Mouse (Mus musculus): ENCODE results near the gene Ms4a7. TPM values are rescaled to one million over a fixed set of nuclear protein-coding genes. Genes with fewer than 3 reads are reported as not detected.

The Ms4a7 gene
- polyA plus RNA-seq (2014; fragmentation: Illumina TruSeq; extraction: RNeasy Lipid Tissue Mini Kit (QIAGEN cat#74804); ENCODE audit: low read depth, low replicate concordance) = 2.5 TPM

GRCm38 (mm10) chr19:11335932-11336331, at the start of gene Ms4a7:
Gene Ms4a7 (minus strand): TSS chr19:11336146.

GRCm38 (mm10) chr19:11375273-11375672, 39.3 kb upstream of the Ms4a7 start, which contains the start of gene Ms4a4a:
Gene Ms4a4a (plus strand): TSS chr19:11375523.

GRCm38 (mm10) chr19:11314354-11314753, 21.6 kb downstream of the Ms4a7 start, which contains the start of gene Ms4a14:
Gene Ms4a14 (minus strand): TSS chr19:11314454.

GRCm38 (mm10) chr19:11283773-11284172, 52.2 kb downstream of the Ms4a7 start, which contains the start of gene Ms4a5:
Gene Ms4a5 (minus strand): TSS chr19:11283873.

Other genes starting within 250 kb of the Ms4a7 start
- gene 1700017D01Rik, start 205.3 kb downstream of the Ms4a7 start, polyA plus RNA-seq (2014; fragmentation: Illumina TruSeq; extraction: RNeasy Lipid Tissue Mini Kit (QIAGEN cat#74804); ENCODE audit: low read depth, low replicate concordance) = 685 TPM
- 438 TPM for gene 1700025F22Rik, start 170.8 kb downstream of the Ms4a7 start, polyA plus RNA-seq (2014; fragmentation: Illumina TruSeq; extraction: RNeasy Lipid Tissue Mini Kit (QIAGEN cat#74804); ENCODE audit: low read depth, low replicate concordance)
- 489 TPM for gene Ms4a13, start 139.4 kb downstream of the Ms4a7 start, polyA plus RNA-seq (2014; fragmentation: Illumina TruSeq; extraction: RNeasy Lipid Tissue Mini Kit (QIAGEN cat#74804); ENCODE audit: low read depth, low replicate concordance)
- not detected for gene Ms4a12, start 103.7 kb downstream of the Ms4a7 start, polyA plus RNA-seq (2014; fragmentation: Illumina TruSeq; extraction: RNeasy Lipid Tissue Mini Kit (QIAGEN cat#74804); ENCODE audit: low read depth, low replicate concordance)
- gene Ms4a1, start 69.9 kb downstream of the Ms4a7 start, polyA plus RNA-seq (2014; fragmentation: Illumina TruSeq; extraction: RNeasy Lipid Tissue Mini Kit (QIAGEN cat#74804); ENCODE audit: low read depth, low replicate concordance) = 0.45 TPM
- gene Ms4a5, start 52.3 kb downstream of the Ms4a7 start, polyA plus RNA-seq (2014; fragmentation: Illumina TruSeq; extraction: RNeasy Lipid Tissue Mini Kit (QIAGEN cat#74804); ENCODE audit: low read depth, low replicate concordance) = 1,388 TPM
- 959 TPM for gene Ms4a14, start 21.7 kb downstream of the Ms4a7 start, polyA plus RNA-seq (2014; fragmentation: Illumina TruSeq; extraction: RNeasy Lipid Tissue Mini Kit (QIAGEN cat#74804); ENCODE audit: low read depth, low replicate concordance)
- 1.9 TPM for gene Ms4a4a, start 39.4 kb upstream of the Ms4a7 start, polyA plus RNA-seq (2014; fragmentation: Illumina TruSeq; extraction: RNeasy Lipid Tissue Mini Kit (QIAGEN cat#74804); ENCODE audit: low read depth, low replicate concordance)
- 0.39 TPM for gene Ms4a4c, start 68.6 kb upstream of the Ms4a7 start, polyA plus RNA-seq (2014; fragmentation: Illumina TruSeq; extraction: RNeasy Lipid Tissue Mini Kit (QIAGEN cat#74804); ENCODE audit: low read depth, low replicate concordance)
- gene Ms4a4b, start 107.4 kb upstream of the Ms4a7 start, polyA plus RNA-seq (2014; fragmentation: Illumina TruSeq; extraction: RNeasy Lipid Tissue Mini Kit (QIAGEN cat#74804); ENCODE audit: low read depth, low replicate concordance) = 4.5 TPM
- 4.7 TPM for gene Ms4a6c, start 133.2 kb upstream of the Ms4a7 start, polyA plus RNA-seq (2014; fragmentation: Illumina TruSeq; extraction: RNeasy Lipid Tissue Mini Kit (QIAGEN cat#74804); ENCODE audit: low read depth, low replicate concordance)
- 6.6 TPM for gene Gm8369, start 149.8 kb upstream of the Ms4a7 start, polyA plus RNA-seq (2014; fragmentation: Illumina TruSeq; extraction: RNeasy Lipid Tissue Mini Kit (QIAGEN cat#74804); ENCODE audit: low read depth, low replicate concordance)
- gene Ms4a6b, start 180.4 kb upstream of the Ms4a7 start, polyA plus RNA-seq (2014; fragmentation: Illumina TruSeq; extraction: RNeasy Lipid Tissue Mini Kit (QIAGEN cat#74804); ENCODE audit: low read depth, low replicate concordance) = 3.4 TPM
- 6.2 TPM for gene Ms4a4d, start 200.7 kb upstream of the Ms4a7 start, polyA plus RNA-seq (2014; fragmentation: Illumina TruSeq; extraction: RNeasy Lipid Tissue Mini Kit (QIAGEN cat#74804); ENCODE audit: low read depth, low replicate concordance)